Mouse (Mus musculus): Measurements from ENCODE around the gene Gm21962. TPM values are rescaled to one million over a fixed set of nuclear protein-coding genes. Genes with fewer than 3 reads are reported as not detected.
A peak's percentile ranks its signal among the peaks of the same experiment; 100 is the strongest.

Gene Gm21962
- polyA plus RNA-seq, 1 experiment from 2014 or later = not detected

DNA sequence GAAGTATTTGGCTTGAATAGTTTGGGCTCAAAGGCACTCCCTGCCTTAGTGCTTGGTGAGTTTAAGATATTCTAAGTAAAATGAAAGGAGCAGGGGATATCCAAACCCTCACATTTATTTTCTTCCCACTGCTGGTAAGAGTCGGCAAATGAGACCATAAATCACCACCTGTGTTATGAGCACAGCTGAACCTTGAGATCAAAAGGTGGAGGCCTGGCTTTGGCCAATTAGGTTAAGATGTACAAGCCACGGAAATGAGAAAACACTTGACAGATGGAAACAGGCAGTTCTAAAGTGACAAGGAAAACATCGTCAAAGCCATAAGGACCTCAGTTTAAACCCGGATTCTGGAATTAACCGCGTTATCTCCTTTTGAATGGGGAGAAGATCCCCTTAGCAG lies 26.4 kb upstream of the Gm21962 start:
- no peak overlapping the region for H3K9ac ChIP-seq
- ATAC-seq (ENCODE audit: insufficient number of reproducible peaks, insufficient read depth, low FRiP score, low TSS enrichment) = no peak
- 58% methylated on average over 6 of the region's 6 CpGs for WGBS
- no peaks in the 10 kb centered on the region for H3K4me1 ChIP-seq
- no peak overlapping the region for H3K4me2 ChIP-seq (replicated peaks)
- no peaks in the 10 kb centered on the region for H3K9me3 ChIP-seq
- H3K36me3 ChIP-seq = no peaks in the 10 kb centered on the region
- H3K27me3 ChIP-seq = no peaks in the 10 kb centered on the region
- H3K4me3 ChIP-seq = no peak overlapping the region
- no peak overlapping the region for H3K27ac ChIP-seq

DNA sequence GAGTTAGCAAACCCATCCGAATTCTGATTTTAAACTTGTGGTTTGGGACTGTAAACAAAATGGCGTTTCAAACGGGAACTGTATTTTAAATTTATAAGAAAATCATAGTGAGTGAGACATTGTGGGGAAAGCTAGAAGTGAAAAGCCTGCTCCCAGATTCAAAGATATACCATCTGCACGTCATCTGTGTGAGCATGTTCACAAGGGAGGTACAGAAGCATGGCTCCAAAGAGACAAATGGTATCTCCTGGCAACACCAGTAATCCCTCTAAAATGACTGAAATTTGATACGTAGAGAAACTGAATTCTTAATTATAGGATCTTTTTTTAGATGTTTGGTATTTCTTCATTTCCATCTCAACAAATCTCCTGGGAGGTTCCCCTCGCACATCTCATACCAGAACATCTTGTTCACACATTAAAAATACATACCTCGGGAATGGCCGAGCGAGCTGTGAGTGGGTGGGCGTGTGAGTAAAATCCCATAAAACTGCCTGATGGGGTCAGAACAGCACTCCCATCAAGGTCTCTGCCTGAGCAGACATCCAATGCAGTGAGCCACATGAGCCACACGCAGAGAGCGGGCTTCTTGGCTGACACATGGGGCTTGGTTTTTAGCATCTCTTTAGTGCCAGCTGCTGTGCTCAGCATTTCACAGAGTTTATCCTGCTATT lies 23.8 kb upstream of the Gm21962 start:
- no peak overlapping the region for H3K27ac ChIP-seq
- H3K9me3 ChIP-seq = no peaks in the 10 kb centered on the region
- no peak overlapping the region for H3K4me3 ChIP-seq
- H3K4me2 ChIP-seq (replicated peaks) = no peak overlapping the region
- H3K9ac ChIP-seq = no peak overlapping the region
- no peaks in the 10 kb centered on the region for H3K36me3 ChIP-seq
- H3K27me3 ChIP-seq = no peaks in the 10 kb centered on the region
- ATAC-seq (ENCODE audit: insufficient number of reproducible peaks, insufficient read depth, low FRiP score, low TSS enrichment) = 0 out of 2 replicates have a peak, but pooled peaks have one; percentile 56
- no peaks in the 10 kb centered on the region for H3K4me1 ChIP-seq
- 72% methylated on average over 12 of the region's 12 CpGs for WGBS

DNA sequence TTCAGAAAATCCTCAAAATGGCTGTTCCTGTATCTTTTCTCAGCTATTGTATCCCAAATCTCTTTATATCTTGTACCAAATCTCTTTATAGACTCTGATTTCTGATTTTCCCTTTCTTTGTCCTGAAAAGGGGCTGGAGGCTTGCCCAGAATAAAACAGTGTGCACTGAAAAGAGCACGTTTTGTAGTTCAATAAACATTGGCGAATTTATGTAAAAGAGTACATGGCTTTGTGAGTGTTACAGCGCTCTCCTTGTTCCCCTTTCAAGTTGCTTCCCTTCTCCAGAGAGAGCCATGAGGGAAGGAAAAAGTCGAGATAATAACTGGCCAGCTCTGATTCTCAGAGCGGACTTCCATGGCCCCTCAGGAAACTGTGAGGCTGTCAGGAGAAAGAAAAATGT lies 22.2 kb upstream of the Gm21962 start:
- WGBS = 74% methylated on average over 5 of the region's 5 CpGs

DNA sequence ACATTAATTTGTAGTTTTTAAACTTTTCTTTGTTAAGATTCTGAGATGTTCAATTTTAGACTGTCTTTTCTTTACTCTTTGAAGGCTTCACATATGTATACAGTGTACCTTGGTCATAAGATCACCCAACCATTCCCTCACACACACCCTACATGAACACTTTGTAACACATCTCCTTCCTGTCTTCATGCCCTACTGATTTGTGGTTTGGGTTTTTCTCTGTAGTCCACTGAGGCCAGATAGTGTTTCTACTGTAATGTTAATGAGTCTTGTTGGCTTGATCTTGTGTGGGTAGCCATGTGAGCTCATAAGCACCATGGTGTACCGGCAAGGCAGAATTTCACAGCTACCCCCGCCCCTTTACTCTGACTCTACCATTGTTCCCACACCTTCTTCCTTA lies 18.5 kb upstream of the Gm21962 start:
- 94% methylated on average over 2 of the region's 2 CpGs for WGBS
- Histone ChIP-seq H3K4me3 (no peak overlapping the region), H3K36me3 (no peaks in the 10 kb centered on the region), H3K9me3 (no peaks in the 10 kb centered on the region), H3K27ac (no peak overlapping the region), H3K4me1 (no peaks in the 10 kb centered on the region), H3K9ac (no peak overlapping the region), H3K4me2 (replicated peaks) (no peak overlapping the region), H3K27me3 (no peaks in the 10 kb centered on the region)
- ATAC-seq (ENCODE audit: insufficient number of reproducible peaks, insufficient read depth, low FRiP score, low TSS enrichment) = no peak

More for the DNA sequence above, 22.2 kb upstream of the Gm21962 start:
- H3K4me2 ChIP-seq (replicated peaks) = no peak overlapping the region
- H3K36me3 ChIP-seq = no peaks in the 10 kb centered on the region
- no peak overlapping the region for H3K4me3 ChIP-seq
- H3K9me3 ChIP-seq = no peaks in the 10 kb centered on the region
- no peak for ATAC-seq (ENCODE audit: insufficient number of reproducible peaks, insufficient read depth, low FRiP score, low TSS enrichment)
- H3K27ac ChIP-seq = no peak overlapping the region
- no peaks in the 10 kb centered on the region for H3K4me1 ChIP-seq
- no peaks in the 10 kb centered on the region for H3K27me3 ChIP-seq
- no peak overlapping the region for H3K9ac ChIP-seq

DNA sequence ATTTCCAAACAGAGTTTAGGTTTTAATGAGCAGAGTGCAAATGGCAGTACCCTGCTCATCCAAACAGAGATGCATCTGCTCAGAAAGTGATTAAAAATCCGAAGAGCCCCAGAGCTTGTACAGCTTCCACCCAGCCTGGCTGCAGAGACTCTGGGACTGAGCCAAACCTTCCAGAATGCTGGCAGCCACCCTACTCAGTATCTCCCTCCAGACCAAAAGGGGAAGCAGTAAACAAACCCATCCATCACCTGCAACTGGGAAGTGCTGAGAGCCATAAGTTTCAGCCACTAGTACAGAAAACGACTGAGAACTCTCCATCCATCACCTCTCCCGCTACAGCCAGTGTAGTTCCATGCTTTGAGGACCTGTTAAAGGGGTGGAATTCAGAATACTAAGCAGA lies 9.6 kb downstream of the Gm21962 start:
- ATAC-seq (ENCODE audit: insufficient number of reproducible peaks, insufficient read depth, low FRiP score, low TSS enrichment) = no peak
- Histone ChIP-seq H3K9ac (no peak overlapping the region), H3K27ac (no peak overlapping the region), H3K9me3 (no peaks in the 10 kb centered on the region), H3K4me3 (no peak overlapping the region), H3K4me2 (replicated peaks) (no peak overlapping the region), H3K36me3 (no peaks in the 10 kb centered on the region), H3K4me1 (peaks cover 9% of the 10 kb centered on the region; the same call in 1 of the 2 replicates), H3K27me3 (no peaks in the 10 kb centered on the region)
- 23% methylated on average over 3 of the region's 3 CpGs for WGBS

- peaks cover 9% of the 10 kb centered on the region; the same call in 1 of the 2 replicates for H3K4me1 ChIP-seq
- no peaks in the 10 kb centered on the region for H3K9me3 ChIP-seq
- no peaks in the 10 kb centered on the region for H3K27me3 ChIP-seq
- peak; percentile 59; the same call in 1 of the 2 replicates for ATAC-seq (ENCODE audit: insufficient number of reproducible peaks, insufficient read depth, low FRiP score, low TSS enrichment)
- peak overlapping the region; percentile 7; the same call in 1 of the 2 replicates for H3K27ac ChIP-seq
- H3K36me3 ChIP-seq = no peaks in the 10 kb centered on the region
- no peak overlapping the region for H3K4me2 ChIP-seq (replicated peaks)
- H3K9ac ChIP-seq = no peak overlapping the region
- WGBS = 25% methylated on average over 7 of the region's 7 CpGs
- H3K4me3 ChIP-seq = no peak overlapping the region
These were observed 11.8 kb downstream of the Gm21962 start for GRCm38 (mm10) chr3:137682911-137683806.

DNA sequence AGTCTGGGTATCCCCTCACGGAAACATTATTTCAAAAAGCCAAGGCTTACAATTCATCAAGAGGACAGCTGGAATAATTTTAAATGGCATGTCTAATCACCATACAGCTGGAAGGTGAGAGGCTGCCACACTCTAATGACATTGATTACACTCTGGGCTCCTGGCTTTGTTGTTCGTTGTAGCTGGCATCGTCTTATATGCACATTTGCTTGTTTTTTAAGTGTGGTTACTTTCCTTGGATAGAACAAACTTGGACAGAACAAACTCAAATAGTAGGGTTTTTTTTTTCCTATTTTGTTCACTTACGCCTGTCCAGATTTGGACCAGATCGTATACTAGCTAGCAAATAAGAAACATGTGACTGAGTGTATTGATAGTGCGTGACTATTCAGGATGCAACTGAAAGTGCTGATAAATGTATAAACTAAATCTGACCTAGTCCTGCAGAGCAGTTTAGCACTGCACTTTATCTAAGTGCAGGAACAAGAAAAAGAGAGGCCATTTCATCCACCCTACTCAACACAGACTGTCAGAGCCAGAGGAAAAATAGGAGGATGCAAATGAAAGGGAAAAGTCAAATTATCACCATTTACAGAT lies 12.6 kb downstream of the Gm21962 start:
- ATAC-seq (ENCODE audit: insufficient number of reproducible peaks, insufficient read depth, low FRiP score, low TSS enrichment) = no peak
- 26% methylated on average over 6 of the region's 6 CpGs for WGBS
- no peaks in the 10 kb centered on the region for H3K9me3 ChIP-seq
- H3K4me1 ChIP-seq = peaks cover 9% of the 10 kb centered on the region; the same call in 1 of the 2 replicates
- no peak overlapping the region for H3K9ac ChIP-seq
- no peaks in the 10 kb centered on the region for H3K36me3 ChIP-seq
- H3K27ac ChIP-seq = peak overlapping the region; percentile 7; the same call in 1 of the 2 replicates
- no peak overlapping the region for H3K4me2 ChIP-seq (replicated peaks)
- no peak overlapping the region for H3K4me3 ChIP-seq
- H3K27me3 ChIP-seq = no peaks in the 10 kb centered on the region

- Histone ChIP-seq H3K27ac (no peak overlapping the region), H3K4me2 (replicated peaks) (no peak overlapping the region), H3K36me3 (no peaks in the 10 kb centered on the region), H3K4me3 (no peak overlapping the region), H3K9me3 (no peaks in the 10 kb centered on the region), H3K9ac (no peak overlapping the region), H3K27me3 (no peaks in the 10 kb centered on the region), H3K4me1 (0 out of 2 replicates have a peak, but pooled peaks cover 9% of the 10 kb centered on the region)
- no peak for ATAC-seq (ENCODE audit: insufficient number of reproducible peaks, insufficient read depth, low FRiP score, low TSS enrichment)
- 97% methylated on average over 2 of the region's 2 CpGs for WGBS
These were observed 15.6 kb downstream of the Gm21962 start for GRCm38 (mm10) chr3:137686932-137687331.

DNA sequence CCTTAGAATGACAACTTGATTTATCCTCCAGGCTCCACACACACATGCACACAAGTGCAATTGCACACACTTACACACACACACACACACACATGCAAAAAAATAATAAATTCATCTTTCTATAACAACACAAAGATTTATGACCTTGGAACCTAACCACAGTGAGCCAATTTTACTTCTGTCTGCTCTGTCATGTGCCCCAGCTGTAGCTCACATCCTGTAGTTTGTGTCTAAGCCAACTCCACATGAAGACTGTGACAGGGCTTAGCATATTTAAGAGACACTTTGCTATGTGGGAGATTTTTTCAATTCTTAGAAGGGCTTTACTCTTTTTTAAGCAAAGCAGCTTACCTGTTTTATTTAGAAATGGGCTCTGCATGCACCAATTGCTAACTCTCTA lies 20.2 kb downstream of the Gm21962 start:
- no peak for ATAC-seq (ENCODE audit: insufficient number of reproducible peaks, insufficient read depth, low FRiP score, low TSS enrichment)
- Histone ChIP-seq H3K4me1 (no peaks in the 10 kb centered on the region), H3K4me3 (no peak overlapping the region), H3K36me3 (no peaks in the 10 kb centered on the region), H3K9ac (no peak overlapping the region), H3K9me3 (no peaks in the 10 kb centered on the region), H3K27me3 (no peaks in the 10 kb centered on the region), H3K27ac (no peak overlapping the region), H3K4me2 (replicated peaks) (no peak overlapping the region)

DNA sequence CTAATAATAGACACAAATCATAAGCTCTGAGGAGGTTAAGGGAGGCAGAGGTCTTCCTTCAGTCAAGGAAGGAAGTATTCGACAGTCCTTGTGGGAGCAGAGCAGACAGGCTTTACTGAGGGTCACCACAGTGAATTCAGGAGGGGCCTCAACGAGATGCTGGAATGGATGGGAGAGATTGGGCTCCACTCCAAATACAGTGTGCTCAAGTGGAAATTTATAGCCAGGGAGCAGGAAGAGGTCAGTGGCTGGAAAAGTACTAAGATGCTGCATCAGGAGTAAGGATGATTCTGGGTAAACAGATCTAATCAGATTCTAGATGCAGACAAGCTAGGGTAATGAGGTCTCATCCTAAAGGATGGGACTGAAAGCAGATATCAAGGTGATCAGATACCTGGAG lies 44.6 kb downstream of the Gm21962 start:
- H3K27ac ChIP-seq = no peak overlapping the region
- no peaks in the 10 kb centered on the region for H3K36me3 ChIP-seq
- 76% methylated on average over 2 of the region's 2 CpGs for WGBS
- no peaks in the 10 kb centered on the region for H3K27me3 ChIP-seq
- no peak for ATAC-seq (ENCODE audit: insufficient number of reproducible peaks, insufficient read depth, low FRiP score, low TSS enrichment)
- no peaks in the 10 kb centered on the region for H3K4me1 ChIP-seq
- H3K9me3 ChIP-seq = no peaks in the 10 kb centered on the region
- no peak overlapping the region for H3K4me3 ChIP-seq
- no peak overlapping the region for H3K4me2 ChIP-seq (replicated peaks)
- H3K9ac ChIP-seq = no peak overlapping the region

DNA sequence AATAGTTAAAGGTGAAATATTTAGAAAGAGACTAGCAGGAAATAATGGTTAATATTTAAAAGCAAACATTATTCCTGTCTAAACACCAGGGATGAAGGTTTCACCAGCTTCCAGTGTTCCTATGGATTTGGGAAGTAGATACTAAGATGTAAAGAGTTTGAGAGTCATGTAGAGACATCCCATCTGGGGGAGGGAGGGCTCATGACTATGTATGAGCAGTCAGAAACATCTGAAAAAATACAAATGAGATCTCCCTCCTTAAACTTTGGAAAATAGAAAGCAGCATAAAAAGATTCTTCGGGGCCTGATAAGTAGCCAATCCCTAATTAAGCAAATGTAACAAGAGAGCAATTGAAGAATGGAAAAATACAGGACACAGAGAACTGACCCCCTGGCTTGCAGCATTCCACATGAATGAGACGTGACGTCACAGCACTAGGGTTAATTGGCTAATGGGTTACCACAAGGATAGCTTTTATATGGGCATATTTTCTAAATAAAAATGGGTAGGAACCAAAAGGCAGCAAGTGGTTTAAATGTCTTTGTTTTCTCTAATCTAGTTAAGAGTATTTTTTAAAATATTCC lies 45.3 kb downstream of the Gm21962 start:
- no peak overlapping the region for H3K27ac ChIP-seq

More for the DNA sequence above, 45.3 kb downstream of the Gm21962 start:
- Histone ChIP-seq H3K36me3 (no peaks in the 10 kb centered on the region), H3K27me3 (no peaks in the 10 kb centered on the region), H3K9me3 (no peaks in the 10 kb centered on the region), H3K4me2 (replicated peaks) (no peak overlapping the region), H3K4me3 (no peak overlapping the region), H3K9ac (no peak overlapping the region), H3K4me1 (no peaks in the 10 kb centered on the region)
- no peak for ATAC-seq (ENCODE audit: insufficient number of reproducible peaks, insufficient read depth, low FRiP score, low TSS enrichment)
- 36% methylated on average over 3 of the region's 3 CpGs for WGBS
